Mouse (Mus musculus) limb, embryonic 12.5 days (tissue): ENCODE results near the gene Brd7. TPM values are rescaled to one million over a fixed set of nuclear protein-coding genes. Genes with fewer than 3 reads are reported as not detected.

Experiments
- ATAC-seq: fragments of 200-750 bp; cut with Nextera tagmentation; 2 replicates; pipeline ENCODE4 v1.8.0; 2017; ENCODE audit warnings: low read depth, moderate TSS enrichment; ENCODE audit not compliant: insufficient number of reproducible peaks, insufficient read depth, low FRiP score, low TSS enrichment
- H3K27ac ChIP-seq: fragments of 300-500 bp; sonication (generic); 2 replicates; pipeline ENCODE4 v1.5.1; 2016; ENCODE audit warnings: mild to moderate bottlenecking, moderate library complexity
- H3K27me3 ChIP-seq: fragments of 300-500 bp; sonication (generic); 2 replicates; pipeline ENCODE4 v1.6.1; 2016; ENCODE audit warnings: mild to moderate bottlenecking, moderate library complexity
- H3K36me3 ChIP-seq: fragments of 300-500 bp; sonication (generic); 2 replicates; pipeline ENCODE4 v1.6.1; 2016; ENCODE audit warnings: mild to moderate bottlenecking, moderate library complexity
- H3K4me1 ChIP-seq: fragments of 300-500 bp; sonication (generic); replicated peaks from 2 replicates; pipeline ENCODE4 v1.6.1; 2016
- H3K4me2 ChIP-seq: fragments of 300-500 bp; sonication (generic); 2 replicates; pipeline ENCODE4 v1.6.1; 2016; ENCODE audit warnings: mild to moderate bottlenecking, moderate library complexity
- H3K4me3 ChIP-seq: fragments of 300-500 bp; sonication (generic); replicated peaks from 2 replicates; pipeline ENCODE4 v1.5.1; 2016; ENCODE audit warnings: mild to moderate bottlenecking
- H3K9ac ChIP-seq: fragments of 300-500 bp; sonication (generic); replicated peaks from 2 replicates; pipeline ENCODE4 v1.6.1; 2016; ENCODE audit warnings: mild to moderate bottlenecking, moderate library complexity
- H3K9me3 ChIP-seq: fragments of 300-500 bp; sonication (generic); 2 replicates; pipeline ENCODE4 v1.6.1; 2016; ENCODE audit warnings: mild to moderate bottlenecking, moderate library complexity
- WGBS: fragments of 180-500 bp; shearing (Covaris S2); methylation state at CpG from one replicate; pipeline ENCODE4 v1.1.7; 2016; 5-methylcytosine and 5-hydroxymethylcytosine counted together
- polyA plus RNA-seq: library from polyadenylated mRNA; unstranded; fragments of >200 nt; fragmentation: Nextera tagmentation; extraction: Ambion mirVana; gene quantifications from 2 replicates; pipeline ENCODE4 v1.2.1, GENCODE M21; 2016

Gene Brd7
- polyA plus RNA-seq, 1 experiment from 2014 or later = 96.8 TPM

- H3K4me2 ChIP-seq = no peak overlapping the region
- H3K9me3 ChIP-seq = no peaks in the 10 kb centered on the region
- H3K27ac ChIP-seq = peak overlapping the region; percentile 20; the same call in 1 of the 2 replicates
- 78% methylated on average over 13 of the region's 13 CpGs for WGBS
- H3K27me3 ChIP-seq = no peaks in the 10 kb centered on the region
- no peak overlapping the region for H3K4me3 ChIP-seq
- ATAC-seq = no peak; the same call in 1 of the 2 replicates
- no peaks in the 10 kb centered on the region for H3K36me3 ChIP-seq
- peaks cover 34% of the 10 kb centered on the region for H3K4me1 ChIP-seq
- no peak overlapping the region for H3K9ac ChIP-seq
Measured at GRCm38 (mm10) chr8:88283243-88284115, 78.5 kb downstream of the Brd7 start.

- no peaks in the 10 kb centered on the region for H3K9me3 ChIP-seq
- WGBS = 13% methylated on average over 8 of the region's 8 CpGs
- H3K4me2 ChIP-seq = no peak overlapping the region
- H3K27ac ChIP-seq = peak overlapping the region; percentile 20; the same call in 1 of the 2 replicates
- no peak for ATAC-seq
- H3K4me1 ChIP-seq = peaks cover 26% of the 10 kb centered on the region
- no peak overlapping the region for H3K9ac ChIP-seq
- no peaks in the 10 kb centered on the region for H3K36me3 ChIP-seq
- H3K4me3 ChIP-seq = no peak overlapping the region
- H3K27me3 ChIP-seq = no peaks in the 10 kb centered on the region
Measured at GRCm38 (mm10) chr8:88282684-88283083, 79.3 kb downstream of the Brd7 start.

Other genes with a start within 250 kb of the Brd7 start
- 58.2 and 58.5 TPM in 2 replicates for gene Cnep1r1, start 243.4 kb downstream of the Brd7 start, polyA plus RNA-seq
- 55.5 and 56.2 TPM in 2 replicates for gene Heatr3, start 224.3 kb downstream of the Brd7 start, polyA plus RNA-seq
- gene Tent4b, start 163.0 kb downstream of the Brd7 start, polyA plus RNA-seq = 10.4 and 11.9 TPM in 2 replicates
- 3.2 and 4.4 TPM in 2 replicates for gene Adcy7, start 89.8 kb downstream of the Brd7 start, polyA plus RNA-seq
- gene Nkd1, start 159.2 kb upstream of the Brd7 start, polyA plus RNA-seq = 64.0 and 72.1 TPM in 2 replicates